Mouse (Mus musculus) hematopoietic stem cell, adult 5-6 weeks (primary cell): ENCODE data around the gene Mtmr12. TPM values are rescaled to one million over a fixed set of nuclear protein-coding genes. Genes with fewer than 3 reads are reported as not detected.

ENCODE experiments used
- ATAC-seq, 2 experiments: fragments of 125-278 bp in 1 of 2; replicated peaks in 1 of 2; 2 replicates each; pipeline ENCODE4 v1.8.0; 2016 to 2017; ENCODE audit warnings: inconsistent platforms in 2 of 2, mild to moderate bottlenecking in 2 of 2, moderate number of reproducible peaks in 2 of 2, low read depth in 1 of 2, moderate TSS enrichment in 1 of 2; ENCODE audit not compliant: low FRiP score in 2 of 2, poor library complexity in 2 of 2, severe bottlenecking in 2 of 2, insufficient read depth in 1 of 2, low TSS enrichment in 1 of 2
- total RNA-seq: library from RNA; stranded (forward); fragments of 172-1452, 232-1000 nt; gene quantifications from 2 replicates; pipeline ENCODE4 v1.2.3, GENCODE M21; 2017

Mtmr12 gene
- total RNA-seq, 1 experiment from 2014 or later: 22.9 TPM

DNA sequence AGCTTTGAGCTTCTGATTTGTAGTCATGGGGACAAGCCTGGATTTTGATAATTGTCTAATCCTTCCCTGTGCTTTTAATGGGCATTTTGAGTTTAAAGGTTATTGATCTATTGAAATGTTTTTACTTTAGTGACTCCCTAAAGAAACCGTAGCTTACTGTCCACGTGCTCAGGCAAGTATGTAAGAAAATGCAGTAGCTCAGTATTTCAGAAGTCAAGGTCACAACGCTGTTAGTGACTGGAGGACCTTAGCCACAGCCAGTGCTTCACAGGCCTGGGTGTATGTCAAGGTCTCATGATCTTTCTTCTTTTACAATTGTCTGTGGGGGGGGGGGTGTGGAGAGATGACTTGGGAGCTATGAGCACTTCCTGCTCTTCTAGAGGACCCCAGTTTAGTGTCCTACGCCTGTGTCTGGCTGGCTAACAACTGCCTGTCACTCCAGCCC is 42.4 kb downstream of the Mtmr12 start:
- ATAC-seq: no peak

DNA sequence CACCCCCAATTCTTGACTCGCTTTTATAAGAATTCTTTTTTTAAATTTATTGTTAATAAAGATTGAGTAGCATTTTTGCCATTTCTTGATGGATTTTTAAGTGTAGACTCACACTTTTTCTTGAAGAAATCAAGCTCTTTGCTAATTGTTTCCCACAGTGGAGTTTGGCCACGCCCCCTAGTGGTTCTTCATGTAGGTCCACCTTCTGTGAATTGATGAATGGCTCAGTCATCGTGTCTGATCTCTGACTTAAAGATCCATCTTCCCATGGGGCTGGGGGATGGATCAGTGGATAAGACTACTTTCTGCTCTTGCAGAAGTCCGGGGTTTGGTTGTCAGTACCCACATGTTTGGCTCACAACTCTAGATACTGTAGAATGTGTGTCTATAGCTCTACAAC is 43.5 kb downstream of the Mtmr12 start:
- peak in 1 of 2 experiments; percentile 36; a peak in 1 of 4 replicates for ATAC-seq

DNA sequence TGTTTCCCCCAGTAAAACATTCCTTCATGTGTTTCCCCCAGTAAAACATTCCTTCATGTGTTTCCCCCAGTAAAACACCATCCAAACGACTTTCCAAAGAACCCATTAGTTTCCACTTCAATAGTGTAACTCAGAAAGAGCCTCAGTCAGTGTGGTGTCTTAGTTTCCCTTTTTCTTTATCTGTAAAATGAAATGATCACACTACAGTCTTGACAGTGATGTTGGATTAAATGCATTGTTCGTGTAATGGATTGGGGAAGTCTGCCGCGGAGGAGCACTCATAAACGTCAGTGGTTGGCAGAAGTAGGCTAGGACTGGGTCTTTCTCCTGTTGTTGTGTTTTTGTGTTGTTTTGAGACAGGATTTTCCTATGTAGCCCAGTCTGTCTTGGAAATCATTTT is 45.5 kb downstream of the Mtmr12 start:
- no peak for ATAC-seq

DNA sequence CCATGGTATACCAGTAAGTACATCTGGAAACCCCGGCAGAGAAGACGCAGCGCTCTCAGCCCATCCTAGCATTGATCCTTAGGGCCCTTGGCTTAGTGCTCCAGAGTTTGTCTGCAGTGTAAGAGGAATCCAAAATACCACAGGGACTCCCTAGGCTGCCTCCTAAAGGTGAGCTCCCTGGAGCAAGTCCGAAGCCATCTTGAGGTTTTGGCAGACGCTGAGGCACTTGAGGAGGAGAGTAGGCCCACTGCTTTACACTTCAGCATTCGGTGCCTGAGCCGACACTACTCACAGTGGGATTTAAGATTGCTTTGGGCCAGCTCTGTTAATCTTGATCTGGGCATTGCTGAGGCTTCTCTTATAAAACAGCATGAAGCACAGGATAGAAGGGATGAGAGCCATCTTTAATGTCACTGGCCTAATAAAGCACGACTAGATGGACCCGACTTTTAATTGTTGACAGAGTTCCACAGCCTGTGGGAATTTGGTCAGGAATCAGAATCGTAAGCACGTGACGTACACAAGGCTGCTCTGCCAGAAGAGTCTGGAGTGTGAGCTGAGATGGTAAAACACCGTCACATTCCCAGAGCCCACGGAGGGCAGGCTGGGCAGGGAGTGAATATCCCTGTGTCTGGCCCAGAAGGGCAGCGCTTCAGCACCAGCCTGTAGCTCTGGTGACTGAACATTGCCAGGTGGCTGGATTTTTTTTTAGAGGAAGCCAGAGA is 46.8 kb downstream of the Mtmr12 start:
- no peak for ATAC-seq

DNA sequence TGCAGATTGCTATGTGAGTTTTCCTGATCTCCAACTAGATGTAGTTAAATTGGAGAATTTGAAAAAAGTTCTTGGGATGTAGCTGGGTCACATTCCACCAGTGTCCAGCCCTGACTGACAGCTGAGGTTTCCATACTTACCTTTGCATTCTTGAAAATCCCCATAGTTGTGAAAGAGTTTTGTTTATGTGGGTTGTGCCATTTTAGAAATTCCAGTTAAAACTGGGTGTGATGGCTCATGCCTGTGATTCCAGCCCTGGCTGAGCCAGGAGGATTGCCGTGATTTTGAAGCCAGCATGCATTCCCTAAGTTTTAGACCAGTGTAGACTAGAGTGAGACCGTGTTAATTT is 47.3 kb downstream of the Mtmr12 start:
- no peak for ATAC-seq

DNA sequence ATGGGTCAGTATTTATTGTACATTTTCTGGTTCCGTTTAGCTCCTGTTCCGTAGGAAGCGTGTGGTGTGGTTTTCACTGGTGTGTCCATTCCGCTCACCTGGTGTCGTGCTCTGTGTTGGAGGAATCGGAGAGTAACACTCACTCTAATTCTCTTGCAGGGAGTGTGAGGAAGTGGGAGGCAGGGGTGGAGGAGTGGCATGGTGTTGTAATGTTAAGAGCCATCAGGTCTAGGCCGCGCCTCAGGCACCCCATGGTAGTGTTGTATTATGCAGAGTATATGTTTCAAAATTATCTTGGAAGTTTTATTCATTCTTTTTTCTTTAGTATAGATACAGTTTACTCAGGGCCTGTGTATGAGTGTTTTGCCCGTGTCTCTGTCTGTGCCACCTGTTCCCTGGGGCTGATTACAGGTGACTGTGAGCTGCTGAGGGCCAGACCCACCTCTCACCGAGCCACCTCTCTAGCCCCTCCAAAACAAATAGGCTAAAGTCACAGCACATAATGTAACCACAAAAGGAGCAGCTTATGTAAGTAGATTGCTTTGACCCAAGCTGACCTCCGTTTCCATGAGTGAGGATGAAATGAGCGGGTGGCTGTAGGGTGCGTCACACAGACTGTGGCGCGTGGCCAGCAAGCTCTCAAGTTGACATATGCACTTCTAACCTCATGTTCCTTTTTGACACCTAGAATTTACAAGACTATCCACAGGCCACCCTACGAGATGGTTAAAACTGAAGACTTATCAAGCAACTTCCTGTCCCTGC is 53.1 kb downstream of the Mtmr12 start:
- no peak for ATAC-seq

DNA sequence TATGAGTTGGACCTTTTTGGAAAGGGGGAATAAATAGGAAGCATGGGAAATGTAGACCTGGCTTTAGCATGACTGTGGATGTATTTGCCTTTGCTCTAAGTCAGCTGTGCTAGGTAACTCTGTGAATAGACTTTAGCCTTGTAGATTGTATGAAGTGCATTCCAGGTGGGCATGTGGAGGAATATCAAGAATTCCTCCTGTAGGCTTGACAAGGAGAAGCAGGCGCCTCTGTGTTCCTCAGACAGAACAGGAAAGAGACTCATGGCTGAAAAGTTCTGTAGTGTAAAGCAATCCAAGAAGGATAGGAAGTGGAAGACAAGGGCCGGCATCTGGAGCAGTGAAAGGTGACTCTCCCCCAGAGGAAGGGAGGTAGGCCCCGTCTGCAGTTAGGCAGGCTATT is 58.2 kb downstream of the Mtmr12 start:
- no peak for ATAC-seq

DNA sequence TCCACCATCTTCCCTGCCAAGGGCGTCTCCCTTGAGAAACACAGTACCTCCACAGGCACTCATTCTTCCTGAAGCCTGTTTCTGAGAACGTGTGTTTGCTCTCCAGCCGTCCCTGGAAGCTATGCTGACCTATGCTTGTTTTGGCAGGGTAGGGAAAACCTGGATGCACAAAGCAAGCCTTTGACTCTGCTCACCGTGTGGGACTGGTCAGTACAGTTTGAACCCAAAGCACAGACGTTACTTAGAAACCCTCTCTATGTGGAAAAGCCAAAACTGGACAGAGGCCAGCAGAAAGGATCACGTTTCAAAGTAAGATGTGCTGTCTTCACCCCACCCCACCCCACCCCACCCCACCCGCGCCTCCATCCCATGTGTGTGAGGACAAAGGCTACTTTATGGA is 61.6 kb downstream of the Mtmr12 start:
- no peak for ATAC-seq

DNA sequence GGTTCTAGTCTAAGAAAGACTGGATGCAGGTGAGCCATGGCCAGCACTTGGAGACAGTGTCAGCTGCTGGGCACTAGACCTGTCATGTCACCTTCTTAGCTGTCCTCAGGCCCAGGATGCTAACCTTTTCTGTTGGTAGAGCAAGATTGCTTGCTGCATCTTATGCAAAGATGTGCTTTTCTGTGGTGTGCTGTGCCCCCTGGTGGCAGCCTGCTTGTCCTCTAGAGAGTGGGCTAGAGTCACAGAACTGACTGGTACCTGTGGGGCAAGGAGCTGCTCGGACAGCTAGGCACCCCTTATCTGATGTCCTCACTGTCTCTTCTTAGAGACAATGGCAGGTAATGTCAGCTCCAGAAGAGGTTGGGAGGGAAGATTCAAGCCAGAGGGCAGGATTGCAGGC is 63.2 kb downstream of the Mtmr12 start:
- peak; percentile 73 to 82 for ATAC-seq

DNA sequence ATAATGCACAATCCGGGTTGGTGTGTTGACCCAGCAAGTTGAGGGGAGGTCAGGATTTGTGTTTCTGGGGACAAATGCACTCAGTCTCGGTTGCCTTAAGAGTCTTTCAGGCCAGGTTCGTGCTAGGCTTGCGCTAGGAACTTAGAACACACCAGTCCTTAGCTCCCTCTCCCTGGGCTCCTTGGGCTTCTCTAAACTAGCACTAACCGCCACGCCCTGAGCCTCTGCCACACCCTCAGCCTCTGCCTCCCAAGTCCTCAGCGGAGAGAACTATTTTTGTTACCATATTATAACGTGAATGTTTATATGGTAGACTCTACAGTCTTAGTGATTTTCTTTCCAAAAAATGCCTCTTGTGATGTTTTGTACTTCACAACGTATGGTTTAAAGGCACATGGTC is 66.5 kb downstream of the Mtmr12 start:
- no peak for ATAC-seq

DNA sequence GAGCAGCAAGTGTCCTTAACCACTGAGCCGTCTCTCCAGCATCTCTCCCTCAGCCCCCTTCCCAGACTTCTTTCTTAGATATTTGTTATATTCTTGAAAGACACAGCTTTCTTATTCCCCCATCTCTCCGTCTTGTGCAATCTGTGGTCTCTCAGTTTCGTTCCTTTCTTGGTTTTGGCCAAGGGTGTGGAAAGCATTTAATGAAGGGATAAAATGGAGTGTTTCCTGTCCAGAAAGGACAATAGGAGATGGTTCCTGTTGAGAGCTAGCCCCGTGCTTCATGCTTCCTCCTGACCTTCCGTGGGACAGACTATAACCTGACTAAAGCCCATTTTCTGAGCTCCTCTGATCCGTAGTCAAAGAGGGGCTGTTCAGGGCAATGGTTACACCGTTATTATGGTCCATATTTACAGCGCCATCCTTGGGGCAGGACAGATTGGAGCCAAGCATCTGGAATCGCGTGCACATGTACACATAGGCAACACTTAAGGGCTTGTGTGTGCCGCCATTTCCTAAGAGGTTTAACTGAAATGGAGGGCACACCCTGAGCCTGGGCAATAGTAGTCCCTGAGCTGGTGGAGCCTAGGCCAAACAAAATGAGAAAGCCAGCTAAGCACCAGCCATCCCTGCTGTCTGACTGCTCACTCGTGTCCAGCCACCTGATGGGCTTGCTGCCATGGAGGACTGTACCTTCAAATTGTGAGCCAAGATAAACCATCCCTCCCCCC is 68.7 kb downstream of the Mtmr12 start:
- ATAC-seq: no peak

DNA sequence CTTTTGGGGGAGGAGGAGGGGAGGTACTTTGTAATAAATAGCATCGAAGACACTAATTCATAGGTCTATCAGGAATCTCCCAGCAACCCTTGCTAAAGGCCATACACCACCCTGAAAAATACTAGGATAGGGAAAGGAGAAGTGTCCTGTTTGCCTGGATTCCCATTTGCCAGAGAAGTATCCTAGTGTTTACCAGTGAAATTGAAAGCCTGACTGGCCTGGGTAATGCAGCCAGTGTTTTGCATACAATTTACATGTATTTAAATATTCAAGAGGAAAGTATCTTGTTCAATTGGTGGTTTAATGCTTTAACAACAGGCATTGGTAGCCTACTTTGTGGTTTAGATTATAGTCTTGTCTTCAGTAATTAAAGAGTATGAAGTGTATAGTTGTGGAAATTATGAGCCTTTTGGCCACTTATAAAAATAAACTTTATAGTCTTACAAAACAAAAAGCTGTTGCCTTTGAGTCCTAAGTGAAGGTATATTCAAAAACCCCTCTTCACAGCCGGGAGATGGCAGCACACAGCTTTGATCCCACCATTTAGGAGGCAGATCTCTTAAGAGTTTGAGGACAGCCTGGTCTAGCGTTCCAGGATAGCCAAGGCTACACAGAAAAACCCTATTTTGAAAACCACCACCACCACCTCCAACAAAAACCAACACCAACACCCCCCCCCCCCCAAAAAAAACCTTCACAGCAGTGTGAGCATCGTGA is 69.4 kb downstream of the Mtmr12 start:
- ATAC-seq: no peak

DNA sequence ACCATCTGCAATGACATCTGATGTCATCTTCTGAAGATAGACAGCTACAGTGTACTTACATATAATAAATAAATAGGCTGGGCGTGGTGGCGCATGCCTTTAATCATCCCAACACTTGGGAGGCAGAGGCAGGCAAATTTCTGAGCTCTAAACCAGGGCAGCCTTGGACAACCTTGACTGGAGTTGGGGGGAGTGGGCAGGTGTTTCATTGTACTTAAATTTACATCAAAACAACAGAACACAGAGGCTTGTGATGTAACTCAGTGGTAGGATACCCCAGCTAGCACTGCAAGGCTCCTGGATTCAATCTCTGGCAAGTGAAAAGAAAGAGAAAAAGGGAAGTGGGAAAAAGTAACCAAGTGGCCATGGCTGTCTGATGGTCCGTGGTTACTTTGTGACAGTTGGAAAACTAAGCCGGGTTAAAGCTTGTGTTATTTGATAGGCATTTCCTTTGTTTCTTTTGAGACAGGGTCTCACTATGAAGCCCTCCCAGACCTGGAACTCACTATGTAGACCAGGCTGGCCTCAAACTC is 70.3 kb downstream of the Mtmr12 start:
- ATAC-seq: peak; percentile 53 to 69

DNA sequence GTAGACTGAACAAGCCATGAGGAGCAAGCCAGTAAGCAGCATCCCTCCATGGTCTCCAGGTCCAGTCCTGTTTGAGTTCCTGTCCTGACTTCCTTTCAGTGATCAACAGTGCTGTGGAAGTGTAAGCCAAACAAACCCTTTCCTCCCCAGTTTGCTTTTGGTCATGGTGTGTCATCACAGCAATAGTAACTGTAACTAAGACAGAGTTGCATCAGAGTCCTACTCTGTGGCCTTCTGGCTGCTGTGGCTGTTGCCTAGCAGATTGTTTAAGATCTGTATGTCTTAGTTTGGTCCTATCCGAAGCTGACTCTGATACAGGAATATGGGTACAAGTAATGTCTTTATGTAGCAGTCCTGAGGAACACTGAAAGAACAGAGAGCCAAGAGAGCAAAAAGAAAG is 75.0 kb downstream of the Mtmr12 start:
- no peak for ATAC-seq

DNA sequence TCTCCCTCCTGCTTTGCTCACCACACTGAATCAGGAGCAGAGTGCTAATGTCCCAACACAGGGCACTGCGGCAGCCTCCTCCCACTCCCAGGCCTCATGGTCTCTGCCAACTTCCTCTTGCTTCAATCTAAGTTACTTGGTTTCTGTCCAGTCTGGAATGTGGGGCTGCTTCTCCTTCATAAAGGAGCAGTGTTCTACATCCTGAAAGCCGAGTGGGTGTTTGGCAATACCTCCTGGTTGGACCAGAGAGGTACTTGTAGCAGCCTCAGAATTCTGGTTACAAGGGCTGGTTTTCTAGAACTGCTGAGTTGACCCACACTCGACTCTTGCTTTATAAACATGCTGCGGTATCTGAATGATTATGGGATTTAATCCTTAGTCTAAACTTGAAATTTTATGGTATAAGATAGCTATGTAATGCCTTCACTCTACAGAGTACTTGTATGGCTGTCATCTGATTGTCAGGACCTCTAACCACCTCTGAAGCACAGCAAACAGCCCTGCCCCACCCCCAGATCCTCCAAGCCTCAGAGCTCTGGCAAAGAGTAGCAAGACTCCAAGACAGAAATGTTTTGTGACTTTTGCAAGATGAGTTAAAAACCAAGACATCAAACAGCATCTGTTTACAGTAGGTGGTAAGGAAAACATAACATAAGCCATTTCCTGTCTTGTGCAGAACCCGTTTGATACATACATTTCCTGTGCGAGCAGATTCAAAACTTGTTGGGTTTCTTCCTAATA is 80.1 kb downstream of the Mtmr12 start:
- no peak for ATAC-seq

DNA sequence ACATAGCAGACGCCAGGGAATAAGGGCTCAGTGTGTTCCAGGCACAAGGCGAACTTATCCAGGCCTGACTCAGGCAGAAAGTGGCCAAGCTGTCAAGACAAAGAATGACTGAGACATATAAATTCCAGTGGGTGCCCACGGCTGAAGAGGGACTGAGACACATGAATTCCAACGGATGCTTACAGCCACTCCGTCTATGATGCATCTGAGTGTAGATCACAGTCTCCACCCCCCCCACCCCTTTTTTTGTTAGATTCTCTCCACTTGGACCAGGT is 80.6 kb downstream of the Mtmr12 start:
- ATAC-seq: no peak

DNA sequence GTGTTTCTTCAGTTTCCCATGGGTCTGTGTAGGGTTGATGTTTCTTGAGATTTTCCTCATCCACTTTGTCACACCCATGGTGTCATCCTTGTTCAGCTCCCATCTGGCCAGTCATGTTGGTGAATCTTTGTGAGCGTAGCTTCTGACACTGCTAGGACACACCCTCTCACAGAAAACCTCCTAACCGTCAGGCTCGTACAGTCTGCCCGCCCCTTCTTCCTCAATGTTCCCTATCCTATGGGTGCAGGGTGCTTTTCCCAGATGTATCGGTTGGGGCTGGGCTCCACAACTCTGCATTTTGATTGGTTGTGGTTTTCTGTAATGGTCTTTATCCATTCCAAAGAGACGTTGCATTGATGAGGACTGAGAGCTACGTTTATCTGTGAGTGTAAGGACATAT is 85.5 kb downstream of the Mtmr12 start:
- ATAC-seq: no peak
